Mouse (Mus musculus): ENCODE measurements around the gene Lce1b.
"Not testable (repeated sequence)": the region's sequence is repeated elsewhere in the genome, so short reads cannot be mapped to it uniquely, and the experiment has no call there.

Lce1b gene

GRCm38 (mm10) chr3:92656826-92657225 is at the start of gene Lce1b:
TSS of gene Lce1b (minus strand) at chr3:92656926.
- in situ Hi-C loops (cut with MboI; ENCODE audit: low pct_unique_long_range_greater_than_20kb in 1 of 2, low sequenced_read_pairs in 2 of 2, unreplicated experiment in 1 of 2) = no loop called here

- in situ Hi-C loops (cut with MboI; ENCODE audit: low pct_unique_long_range_greater_than_20kb in 1 of 2, low sequenced_read_pairs in 2 of 2, unreplicated experiment in 1 of 2) = no loop called here
These were observed 37.9 kb upstream of the Lce1b start for GRCm38 (mm10) chr3:92694613-92695012.

- in situ Hi-C loops (cut with MboI; ENCODE audit: low pct_unique_long_range_greater_than_20kb in 1 of 2, low sequenced_read_pairs in 2 of 2, unreplicated experiment in 1 of 2) = no loop called here
These were observed 35.0 kb upstream of the Lce1b start for GRCm38 (mm10) chr3:92691688-92692087.

GRCm38 (mm10) chr3:92689154-92689553 is 32.4 kb upstream of the Lce1b start:
- in situ Hi-C loops (cut with MboI; ENCODE audit: low pct_unique_long_range_greater_than_20kb in 1 of 2, low sequenced_read_pairs in 2 of 2, unreplicated experiment in 1 of 2) = not testable (repeated sequence)

- in situ Hi-C loops (cut with MboI; ENCODE audit: low pct_unique_long_range_greater_than_20kb in 1 of 2, low sequenced_read_pairs in 2 of 2, unreplicated experiment in 1 of 2) = no loop called here
These were observed 30.4 kb upstream of the Lce1b start, which contains the start of gene Lce1d for GRCm38 (mm10) chr3:92687110-92687509. TSS of gene Lce1d (minus strand) at chr3:92687210.

- in situ Hi-C loops (cut with MboI; ENCODE audit: low pct_unique_long_range_greater_than_20kb in 1 of 2, low sequenced_read_pairs in 2 of 2, unreplicated experiment in 1 of 2) = no loop called here
These were observed 22.2 kb upstream of the Lce1b start, which contains the start of gene Lce1c for GRCm38 (mm10) chr3:92678947-92679346. TSS of gene Lce1c (plus strand) at chr3:92679247.

- in situ Hi-C loops (cut with MboI; ENCODE audit: low pct_unique_long_range_greater_than_20kb in 1 of 2, low sequenced_read_pairs in 2 of 2, unreplicated experiment in 1 of 2) = no loop called here
These were observed 13.5 kb upstream of the Lce1b start, which contains the start of gene Lce1a2 for GRCm38 (mm10) chr3:92670215-92670614. TSS of gene Lce1a2 (minus strand) at chr3:92670315.

- in situ Hi-C loops (cut with MboI; ENCODE audit: low pct_unique_long_range_greater_than_20kb in 1 of 2, low sequenced_read_pairs in 2 of 2, unreplicated experiment in 1 of 2) = no loop called here
These were observed 8.5 kb downstream of the Lce1b start, which contains the start of gene Lce1a1 for GRCm38 (mm10) chr3:92648207-92648606. TSS of gene Lce1a1 (minus strand) at chr3:92648307.

- in situ Hi-C loops (cut with MboI; ENCODE audit: low pct_unique_long_range_greater_than_20kb in 1 of 2, low sequenced_read_pairs in 2 of 2, unreplicated experiment in 1 of 2) = no loop called here
These were observed 16.9 kb downstream of the Lce1b start for GRCm38 (mm10) chr3:92639854-92640253.

GRCm38 (mm10) chr3:92638653-92638991 is 18.1 kb downstream of the Lce1b start:
- in situ Hi-C loops (cut with MboI; ENCODE audit: low pct_unique_long_range_greater_than_20kb in 1 of 2, low sequenced_read_pairs in 2 of 2, unreplicated experiment in 1 of 2) = no loop called here

GRCm38 (mm10) chr3:92637745-92638652 is 18.7 kb downstream of the Lce1b start:
- in situ Hi-C loops (cut with MboI; ENCODE audit: low pct_unique_long_range_greater_than_20kb in 1 of 2, low sequenced_read_pairs in 2 of 2, unreplicated experiment in 1 of 2) = no loop called here

- in situ Hi-C loops (cut with MboI; ENCODE audit: low pct_unique_long_range_greater_than_20kb in 1 of 2, low sequenced_read_pairs in 2 of 2, unreplicated experiment in 1 of 2) = no loop called here
These were observed 35.2 kb downstream of the Lce1b start, which contains the start of gene Lce6a for GRCm38 (mm10) chr3:92621560-92621959. TSS of gene Lce6a (minus strand) at chr3:92621660.

- in situ Hi-C loops (cut with MboI; ENCODE audit: low pct_unique_long_range_greater_than_20kb in 1 of 2, low sequenced_read_pairs in 2 of 2, unreplicated experiment in 1 of 2) = no loop called here
These were observed 46.9 kb downstream of the Lce1b start for GRCm38 (mm10) chr3:92609804-92610203.

- in situ Hi-C loops (cut with MboI; ENCODE audit: low pct_unique_long_range_greater_than_20kb in 1 of 2, low sequenced_read_pairs in 2 of 2, unreplicated experiment in 1 of 2) = no loop called here
These were observed 49.3 kb downstream of the Lce1b start, which contains the start of gene 2210017I01Rik for GRCm38 (mm10) chr3:92607392-92607791. TSS of gene 2210017I01Rik (minus strand) at chr3:92607492.

Measured in mouse embryonic stem cell (cell line).